Mouse (Mus musculus) heart, embryonic 16.5 days (tissue): ENCODE measurements at regions not wholly inside any gene's neighbourhood (a gene's known extent, or its start where the extent isn't known, plus 50 kb on each side); places are given as distances from the start of the nearest gene placed in this dataset.
"Not testable (repeated sequence)": the region's sequence is repeated elsewhere in the genome, so short reads cannot be mapped to it uniquely, and the experiment has no call there.

ENCODE experiments used
- ATAC-seq: fragments of 200-750 bp; cut with Nextera tagmentation; replicated peaks from 2 replicates; pipeline ENCODE4 v1.8.0; 2017; ENCODE audit warnings: moderate number of reproducible peaks; ENCODE audit not compliant: insufficient read depth, low FRiP score; ENCODE audit errors: extremely low read depth
- H3K27ac ChIP-seq: fragments of 300-500 bp; sonication (generic); 2 replicates; pipeline ENCODE4 v1.5.1; 2014; ENCODE audit warnings: mild to moderate bottlenecking, low read length, control low read depth, moderate library complexity
- H3K27me3 ChIP-seq: fragments of 300-500 bp; sonication (generic); 2 replicates; pipeline ENCODE4 v1.6.1; 2014; ENCODE audit warnings: low read length, mixed read lengths; ENCODE audit not compliant: control insufficient read depth, insufficient read depth
- H3K36me3 ChIP-seq: fragments of 300-500 bp; sonication (generic); 2 replicates; pipeline ENCODE4 v1.6.1; 2014; ENCODE audit not compliant: control insufficient read depth, insufficient read depth
- H3K4me1 ChIP-seq: fragments of 300-500 bp; sonication (generic); 2 replicates; pipeline ENCODE4 v1.6.1; 2014; ENCODE audit warnings: low read length, mixed read lengths; ENCODE audit not compliant: control insufficient read depth, insufficient read depth
- H3K4me2 ChIP-seq: fragments of 300-500 bp; sonication (generic); 2 replicates; pipeline ENCODE4 v1.6.1; 2014; ENCODE audit warnings: low read depth, mild to moderate bottlenecking, control low read depth, low read length
- H3K4me3 ChIP-seq: fragments of 300-500 bp; sonication (generic); 2 replicates; pipeline ENCODE4 v1.5.1; 2014; ENCODE audit warnings: mild to moderate bottlenecking, control low read depth, low read length
- H3K9ac ChIP-seq: fragments of 300-500 bp; sonication (generic); 2 replicates; pipeline ENCODE4 v1.6.1; 2014; ENCODE audit warnings: low read length, control low read depth
- H3K9me3 ChIP-seq: fragments of 300-500 bp; sonication (generic); replicated peaks from 2 replicates; pipeline ENCODE4 v1.6.1; 2016; ENCODE audit warnings: low read length; ENCODE audit not compliant: control insufficient read depth
- WGBS: fragments of 180-500 bp; shearing (Covaris S2); extraction: QIAGEN DNeasy Blood & Tissue Kit; methylation state at CpG from one replicate; pipeline ENCODE4 v1.1.7; 2014; 5-methylcytosine and 5-hydroxymethylcytosine counted together

DNA sequence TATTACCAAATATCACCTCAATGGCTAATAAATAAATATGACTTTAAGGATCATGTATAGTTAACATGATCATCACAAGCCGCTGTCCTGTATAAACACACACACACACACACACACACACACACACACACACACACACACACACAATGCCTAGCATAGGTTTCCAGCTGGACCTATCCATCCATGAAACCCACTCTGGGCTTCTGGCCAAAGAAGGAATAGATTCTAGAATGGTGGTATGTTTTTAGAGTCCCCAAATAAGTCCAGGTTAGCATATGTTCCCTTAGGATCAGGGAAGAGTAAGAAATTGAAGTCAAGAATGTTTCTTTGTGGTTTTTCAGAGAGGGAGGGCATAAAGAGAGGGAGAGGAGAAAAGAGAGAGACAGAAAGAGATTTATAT is 110.6 kb upstream of the Ndn start:
- H3K4me1 ChIP-seq: no peaks in the 10 kb centered on the region
- H3K27ac ChIP-seq: no peak overlapping the region
- ATAC-seq: no peak

DNA sequence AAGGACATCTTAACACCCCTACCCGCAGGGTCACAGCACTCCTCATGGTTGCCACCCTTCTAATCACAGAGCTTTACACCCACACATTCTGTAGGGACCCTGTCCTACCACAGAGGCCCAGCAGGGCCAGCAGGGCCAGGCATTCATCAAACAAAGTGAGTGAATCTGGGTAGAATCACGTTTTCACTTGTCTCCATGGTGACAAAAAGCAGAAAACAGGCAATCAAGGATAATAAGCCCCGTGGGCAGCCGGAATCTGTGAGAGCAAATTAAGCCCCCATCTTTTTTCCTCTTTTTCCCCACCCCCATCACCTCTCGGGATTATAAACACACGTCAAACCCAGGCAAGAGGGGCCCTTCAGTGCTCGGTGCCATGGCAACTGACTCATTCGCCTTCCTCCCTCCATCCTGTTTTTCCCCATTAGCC is 84.7 kb upstream of the Ndn start:
- no peaks in the 10 kb centered on the region for H3K27me3 ChIP-seq
- H3K27ac ChIP-seq: no peak overlapping the region
- H3K4me2 ChIP-seq: no peak overlapping the region
- H3K4me3 ChIP-seq: no peak overlapping the region
- H3K4me1 ChIP-seq: no peaks in the 10 kb centered on the region
- H3K9me3 ChIP-seq: no peaks in the 10 kb centered on the region
- no peaks in the 10 kb centered on the region for H3K36me3 ChIP-seq
- WGBS: 29% methylated on average over 8 of the region's 8 CpGs
- no peak for ATAC-seq
- no peak overlapping the region for H3K9ac ChIP-seq

More for the DNA sequence above, 110.6 kb upstream of the Ndn start:
- H3K9me3 ChIP-seq: no peaks in the 10 kb centered on the region
- no peak overlapping the region for H3K9ac ChIP-seq
- H3K4me2 ChIP-seq: no peak overlapping the region
- no peaks in the 10 kb centered on the region for H3K36me3 ChIP-seq
- H3K27me3 ChIP-seq: no peaks in the 10 kb centered on the region
- H3K4me3 ChIP-seq: no peak overlapping the region
- WGBS: 62% methylated on average over 1 of the region's 1 CpGs

DNA sequence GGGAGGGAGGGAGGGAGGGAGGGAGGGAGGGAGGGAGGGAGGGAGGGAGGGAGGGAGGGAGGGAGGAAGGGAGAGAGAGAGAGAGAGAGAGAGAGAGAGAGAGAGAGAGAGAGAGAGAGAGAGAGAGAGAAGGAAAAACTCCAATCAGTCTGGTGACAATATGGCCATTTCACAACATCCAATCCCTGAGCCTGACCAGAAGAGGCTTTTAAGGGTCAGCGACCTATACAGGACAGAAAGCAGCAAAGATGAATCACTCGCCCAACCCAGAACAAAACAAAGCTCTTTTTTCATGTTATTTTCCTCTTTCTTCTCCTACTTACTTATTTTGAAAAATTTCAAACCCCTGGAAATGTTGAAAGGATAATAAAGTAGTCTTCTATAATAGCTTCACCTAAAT is 84.2 kb upstream of the Ndn start:
- H3K4me2 ChIP-seq, H3K27ac ChIP-seq, H3K9me3 ChIP-seq, H3K9ac ChIP-seq, ATAC-seq, H3K27me3 ChIP-seq, H3K4me1 ChIP-seq, H3K4me3 ChIP-seq, H3K36me3 ChIP-seq: not testable (repeated sequence)
- WGBS: 48% methylated on average over 2 of the region's 2 CpGs

DNA sequence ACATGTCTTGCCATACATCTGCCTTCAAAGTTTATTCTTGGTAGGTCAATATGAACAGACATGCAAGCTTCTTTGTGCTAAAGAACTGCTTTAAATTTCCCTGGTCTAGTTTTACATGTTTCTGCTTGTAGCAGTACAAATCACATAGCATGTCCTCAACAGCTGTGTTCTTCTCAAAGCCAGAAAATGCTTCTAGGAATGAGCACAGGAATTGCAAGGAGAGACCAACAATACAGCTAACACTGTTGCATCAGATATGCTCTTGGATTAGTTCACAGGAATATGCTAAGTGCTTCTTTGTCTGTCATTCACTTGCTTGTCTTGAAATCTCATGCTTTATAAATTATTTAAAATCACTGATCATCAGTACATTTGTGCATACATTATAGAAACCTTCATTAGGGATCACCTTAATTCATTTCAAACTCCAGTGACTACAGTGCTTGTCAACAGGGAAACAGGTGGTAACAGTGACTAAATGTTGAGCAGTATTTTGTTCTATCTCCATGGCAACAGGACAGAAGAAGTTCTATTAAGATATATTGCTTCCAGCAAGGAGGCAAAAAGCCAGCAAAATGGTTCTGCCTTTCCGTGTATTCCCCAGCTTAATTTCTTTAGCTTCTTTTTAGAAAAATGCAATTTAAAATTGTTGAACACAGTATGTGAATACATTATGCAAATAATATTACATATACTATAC is 77.1 kb upstream of the Ndn start:
- Histone ChIP-seq H3K4me3 (no peak overlapping the region), H3K4me1 (no peaks in the 10 kb centered on the region), H3K36me3 (no peaks in the 10 kb centered on the region), H3K27ac (no peak overlapping the region), H3K27me3 (no peaks in the 10 kb centered on the region), H3K9ac (no peak overlapping the region), H3K4me2 (no peak overlapping the region), H3K9me3 (no peaks in the 10 kb centered on the region)
- 54% methylated on average over 1 of the region's 1 CpGs for WGBS
- no peak for ATAC-seq

DNA sequence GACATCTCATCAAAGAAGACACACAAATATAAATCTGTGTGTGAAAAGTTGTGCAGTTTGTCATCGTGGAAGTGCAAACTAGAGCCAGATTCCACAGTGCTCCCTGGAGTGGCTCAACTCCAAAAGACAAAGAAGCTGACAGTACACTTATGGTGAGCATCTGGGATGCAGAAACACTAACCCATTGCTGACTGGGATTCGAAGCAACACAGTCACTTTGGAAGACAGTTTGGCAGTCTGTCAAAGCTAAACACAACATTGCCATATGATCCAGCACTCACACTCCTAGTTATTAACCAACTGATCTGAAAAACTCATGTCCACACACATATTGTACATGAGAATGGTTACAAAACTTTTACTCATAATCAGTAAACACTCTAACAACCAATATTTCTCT is 70.2 kb upstream of the Ndn start:
- H3K27ac ChIP-seq: no peak overlapping the region
- no peak for ATAC-seq
- H3K4me3 ChIP-seq: no peak overlapping the region
- no peaks in the 10 kb centered on the region; the same call in 1 of the 2 replicates for H3K9me3 ChIP-seq
- H3K4me2 ChIP-seq: no peak overlapping the region
- no peaks in the 10 kb centered on the region for H3K36me3 ChIP-seq
- H3K4me1 ChIP-seq: no peaks in the 10 kb centered on the region
- WGBS: 55% methylated on average over 2 of the region's 2 CpGs
- no peaks in the 10 kb centered on the region for H3K27me3 ChIP-seq
- H3K9ac ChIP-seq: no peak overlapping the region

DNA sequence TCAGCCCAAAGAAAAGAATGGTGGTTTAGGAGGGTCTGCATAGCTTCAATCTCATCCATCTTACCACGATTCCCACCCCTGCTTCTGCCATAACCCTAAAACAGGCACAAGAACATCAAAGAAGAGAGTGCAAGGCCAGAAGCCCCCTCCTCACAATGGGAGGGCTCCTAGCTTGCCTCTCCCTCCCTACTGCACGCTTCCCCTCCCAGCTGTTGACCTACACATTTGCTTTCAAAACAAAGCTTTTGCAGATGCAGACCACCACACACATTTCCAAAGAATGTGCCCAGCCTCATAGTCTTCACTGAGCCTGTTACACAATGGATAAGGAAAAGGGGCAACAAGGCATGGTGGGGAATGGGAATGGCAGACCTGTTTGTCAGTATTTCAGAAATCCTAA is 67.9 kb upstream of the Ndn start:
- H3K4me2 ChIP-seq: no peak overlapping the region
- no peaks in the 10 kb centered on the region for H3K4me1 ChIP-seq
- no peaks in the 10 kb centered on the region for H3K27me3 ChIP-seq
- no peaks in the 10 kb centered on the region for H3K36me3 ChIP-seq
- WGBS: 30% methylated on average over 2 of the region's 2 CpGs
- no peak overlapping the region for H3K4me3 ChIP-seq
- no peak overlapping the region for H3K9ac ChIP-seq
- ATAC-seq: no peak
- no peak overlapping the region for H3K27ac ChIP-seq
- no peaks in the 10 kb centered on the region; the same call in 1 of the 2 replicates for H3K9me3 ChIP-seq

DNA sequence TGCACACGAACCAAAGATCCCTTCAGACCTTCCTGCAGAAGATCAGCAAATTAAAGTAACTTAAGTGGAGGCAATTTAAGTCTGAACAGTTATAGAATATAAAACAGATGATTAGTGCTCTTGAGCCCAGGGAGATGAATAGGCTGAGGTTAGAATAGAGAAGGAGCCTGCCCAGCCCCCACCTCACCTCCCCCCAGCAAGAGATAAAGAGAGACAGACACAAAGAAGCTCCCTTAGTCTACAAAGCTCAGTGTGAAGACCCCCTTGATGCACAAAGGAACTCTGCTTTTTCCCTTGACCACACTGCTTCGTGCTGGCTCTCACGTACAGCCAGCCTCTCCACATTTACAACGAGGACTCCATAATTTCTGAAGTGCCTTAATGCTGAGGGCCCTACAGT is 67.3 kb upstream of the Ndn start:
- H3K9me3 ChIP-seq: no peaks in the 10 kb centered on the region; the same call in 1 of the 2 replicates
- H3K9ac ChIP-seq: no peak overlapping the region
- 51% methylated on average over 4 of the region's 4 CpGs for WGBS
- H3K4me1 ChIP-seq: no peaks in the 10 kb centered on the region
- no peaks in the 10 kb centered on the region for H3K27me3 ChIP-seq
- ATAC-seq: no peak
- no peak overlapping the region for H3K4me3 ChIP-seq
- H3K36me3 ChIP-seq: no peaks in the 10 kb centered on the region
- no peak overlapping the region for H3K4me2 ChIP-seq
- H3K27ac ChIP-seq: no peak overlapping the region
